ENCODE assay signal across 29 mouse cellular contexts in genomic region chr15:102910038-102910437, GRCm38 (mm10). TPM values are rescaled to one million over a fixed set of nuclear protein-coding genes. Genes with fewer than 3 reads are reported as not detected.
DNase-seq lines count a peak whose midpoint lies in the region; ATAC-seq and TF ChIP-seq lines count a peak whose summit lies in the region.
"Had no signal": no experiment of that assay in that cellular context is flagged by ENCODE, and none has a peak within 500 bp of the region (broad histone marks: within the 10 kb centered on the region; RNA-seq: fewer than 3 reads in every experiment).

No protein-coding gene starts in this region.

- 1% methylated on average over 18 of the region's 18 CpGs for WGBS in hindbrain, embryonic 11.5 days
- whole genome bisulfite sequencing in hindbrain, embryonic 14.5 days, result 2% methylated on average over 18 of the region's 18 CpGs
- under 1% methylated on average over 18 of the region's 18 CpGs for WGBS in limb, embryonic 13.5 days

- H3K4me2 ChIP-seq in hindbrain, embryonic 11.5 days (replicated peaks; ENCODE audit: low read depth, low read length), result no peak overlapping the region
- no peak overlapping the region for H3K4me2 ChIP-seq in hindbrain, embryonic 14.5 days (replicated peaks)
- peak overlapping the region; percentile 37 for H3K4me2 ChIP-seq in limb, embryonic 13.5 days (replicated peaks)
- H3K4me2 ChIP-seq: embryonic facial prominence, embryonic 12.5 days; forebrain, embryonic 15.5 days; liver, embryonic 12.5 days had no signal

- H3K4me1 ChIP-seq in hindbrain, embryonic 11.5 days (replicated peaks; ENCODE audit: control insufficient read depth, insufficient read depth, low read length), result no peaks in the 10 kb centered on the region
- no peaks in the 10 kb centered on the region for H3K4me1 ChIP-seq in hindbrain, embryonic 14.5 days (replicated peaks; ENCODE audit: control insufficient read depth, insufficient read depth, low read length)
- peaks cover 18% of the 10 kb centered on the region for H3K4me1 ChIP-seq in E14TG2a.4 (replicated peaks; ENCODE audit: low read depth, low read length)
- 0 out of 2 replicates have a peak, but pooled peaks cover 4% of the 10 kb centered on the region for H3K4me1 ChIP-seq in limb, embryonic 13.5 days
- H3K4me1 ChIP-seq: embryonic facial prominence, embryonic 12.5 days; forebrain, embryonic 15.5 days; liver, embryonic 12.5 days had no signal

- ATAC-seq in hindbrain, embryonic 11.5 days (ENCODE audit: low FRiP score), result no peak
- no peak for ATAC-seq in hindbrain, embryonic 14.5 days (ENCODE audit: low FRiP score)
- no peak for ATAC-seq in limb, embryonic 13.5 days (ENCODE audit: low FRiP score, low read depth)
- ATAC-seq: forebrain, embryonic 15.5 days; hindbrain, embryonic 16.5 days; liver, embryonic 12.5 days had no signal

- H3K36me3 ChIP-seq in hindbrain, embryonic 11.5 days (ENCODE audit: control insufficient read depth, insufficient read depth, low read length), result no peaks in the 10 kb centered on the region
- H3K36me3 ChIP-seq in hindbrain, embryonic 14.5 days (replicated peaks; ENCODE audit: control insufficient read depth, insufficient read depth), result no peaks in the 10 kb centered on the region
- H3K36me3 ChIP-seq in E14TG2a.4 (ENCODE audit: insufficient read depth, low read length), result no peaks in the 10 kb centered on the region
- H3K36me3 ChIP-seq in limb, embryonic 13.5 days, result no peaks in the 10 kb centered on the region
- H3K36me3 ChIP-seq: embryonic facial prominence, embryonic 12.5 days; forebrain, embryonic 15.5 days; G1E; liver, embryonic 12.5 days had no signal

- no peak overlapping the region for H3K4me3 ChIP-seq in hindbrain, embryonic 11.5 days (ENCODE audit: low read depth, low read length)
- no peak overlapping the region for H3K4me3 ChIP-seq in hindbrain, embryonic 14.5 days (replicated peaks; ENCODE audit: low read length)
- H3K4me3 ChIP-seq in E14TG2a.4 (replicated peaks; ENCODE audit: low read length), result peak overlapping the region; percentile 67
- H3K4me3 ChIP-seq in limb, embryonic 13.5 days, result 0 out of 2 replicates have a peak overlapping the region, but pooled peaks have one; percentile 1
- H3K4me3 ChIP-seq: embryonic facial prominence, embryonic 12.5 days; erythroblast, embryonic 14.5 days; forebrain, embryonic 15.5 days; liver, embryonic 12.5 days had no signal

- H3K9ac ChIP-seq in hindbrain, embryonic 11.5 days (ENCODE audit: low read depth, low read length), result no peak overlapping the region
- H3K9ac ChIP-seq in hindbrain, embryonic 14.5 days, result no peak overlapping the region
- H3K9ac ChIP-seq in limb, embryonic 13.5 days, result 0 out of 2 replicates have a peak overlapping the region, but pooled peaks have one; percentile 39
- H3K9ac ChIP-seq: embryonic facial prominence, embryonic 12.5 days; forebrain, embryonic 15.5 days; liver, embryonic 12.5 days had no signal

- H3K27ac ChIP-seq in hindbrain, embryonic 11.5 days (ENCODE audit: low read depth, low read length), result no peak overlapping the region
- H3K27ac ChIP-seq in hindbrain, embryonic 14.5 days, result no peak overlapping the region
- no peak overlapping the region for H3K27ac ChIP-seq in limb, embryonic 13.5 days
- H3K27ac ChIP-seq: embryonic facial prominence, embryonic 12.5 days; forebrain, embryonic 15.5 days; kidney, postnatal 0 days; liver, embryonic 12.5 days had no signal

- H3K27me3 ChIP-seq in hindbrain, embryonic 11.5 days (ENCODE audit: control insufficient read depth, insufficient read depth, low read length), result peaks cover 86% of the 10 kb centered on the region
- peaks cover 99% of the 10 kb centered on the region for H3K27me3 ChIP-seq in hindbrain, embryonic 14.5 days (ENCODE audit: control insufficient read depth, insufficient read depth, low read length)
- H3K27me3 ChIP-seq in E14TG2a.4 (ENCODE audit: insufficient read depth, low read length), result peaks cover 85% of the 10 kb centered on the region
- H3K27me3 ChIP-seq in limb, embryonic 13.5 days, result peaks cover 92% of the 10 kb centered on the region

- peak; percentile 54 for DNase-seq in hindbrain, embryonic 11.5 days (ENCODE audit: low spot score)
- no peak for DNase-seq in hindbrain, embryonic 14.5 days (ENCODE audit: low spot score)
- peak; percentile 57 for DNase-seq in ES-CJ7 (ENCODE audit: low read depth, low spot score)
- no peak for DNase-seq in adrenal gland, adult 2 months
- no peak for DNase-seq in layer of hippocampus, postnatal 14 days (ENCODE audit: low spot score in 2 of 2)
- DNase-seq: adrenal gland, postnatal 25 days; cerebellum, adult 11-12 months; cerebellum, postnatal 14 days; gastrocnemius, postnatal 25 days; heart, postnatal 10 days; kidney, adult 11 months; lung, adult 2 months; right cerebral cortex, postnatal 14 days; thymus, adult 2 months had no signal

- no peaks in the 10 kb centered on the region for H3K9me3 ChIP-seq in hindbrain, embryonic 11.5 days (ENCODE audit: control insufficient read depth, low read length)
- no peaks in the 10 kb centered on the region for H3K9me3 ChIP-seq in hindbrain, embryonic 14.5 days (ENCODE audit: control insufficient read depth, low read length)
- H3K9me3 ChIP-seq in E14TG2a.4 (ENCODE audit: low read length), result no peaks in the 10 kb centered on the region
- no peaks in the 10 kb centered on the region for H3K9me3 ChIP-seq in limb, embryonic 13.5 days
- H3K9me3 ChIP-seq: embryonic facial prominence, embryonic 12.5 days; forebrain, embryonic 15.5 days; G1E; liver, embryonic 12.5 days had no signal

- TF ChIP-seq CTCF in E14TG2a.4 (conservative IDR thresholded peaks at IDR 0.05; ENCODE audit: low read length), result no peak

RNA-seq across cellular contexts. Expression of gene Hoxc13, which starts 10.9 kb away (rescaled TPM):
- polyA plus RNA-seq in hindbrain, embryonic 11.5 days (2014; fragmentation: Nextera tagmentation; extraction: Ambion mirVana), result 0.11 and 0.48 TPM in 2 replicates
- polyA plus RNA-seq in hindbrain, embryonic 14.5 days (2014; fragmentation: Nextera tagmentation; extraction: Ambion mirVana), result not detected in 2 replicates
- polyA plus RNA-seq in limb, embryonic 13.5 days (2015; fragmentation: Nextera tagmentation; extraction: Ambion mirVana), result 2.9 and 3.8 TPM in 2 replicates
- total RNA-seq in adrenal gland, adult 2 months (2021), result not detected
- polyA plus RNA-seq in adrenal gland, adult 2 months (2012; rRNA removed), result not detected in 2 replicates
- not detected for total RNA-seq in layer of hippocampus, postnatal 14 days (2021)
- total RNA-seq: adrenal gland, postnatal 25 days; G1E; gastrocnemius, postnatal 25 days; heart, adult 8-10 months; heart, postnatal 10 days; layer of hippocampus, adult 18-20 months; left cerebral cortex, postnatal 25 days; megakaryocyte-erythroid progenitor cell, adult 5-6 weeks had no signal
- polyA plus RNA-seq: erythroblast, embryonic 14.5 days; forebrain, embryonic 15.5 days; G1E; hindbrain, embryonic 16.5 days; liver, embryonic 12.5 days; lung, adult 2 months; spleen, adult 2 months; stomach, embryonic 14.5 days; thymus, adult 2 months had no signal

RNA-seq across cellular contexts. Expression of gene Hoxc12, which starts 26.5 kb away (rescaled TPM):
- polyA plus RNA-seq in hindbrain, embryonic 11.5 days (2014; fragmentation: Nextera tagmentation; extraction: Ambion mirVana), result not detected in 2 replicates
- not detected in 2 replicates for polyA plus RNA-seq in hindbrain, embryonic 14.5 days (2014; fragmentation: Nextera tagmentation; extraction: Ambion mirVana)
- 2.8 and 3.1 TPM in 2 replicates for polyA plus RNA-seq in limb, embryonic 13.5 days (2015; fragmentation: Nextera tagmentation; extraction: Ambion mirVana)
- not detected for total RNA-seq in adrenal gland, adult 2 months (2021)
- not detected in 2 replicates for polyA plus RNA-seq in adrenal gland, adult 2 months (2012; rRNA removed)
- not detected for total RNA-seq in layer of hippocampus, postnatal 14 days (2021)
- total RNA-seq: adrenal gland, postnatal 25 days; G1E; gastrocnemius, postnatal 25 days; heart, adult 8-10 months; heart, postnatal 10 days; layer of hippocampus, adult 18-20 months; left cerebral cortex, postnatal 25 days; megakaryocyte-erythroid progenitor cell, adult 5-6 weeks had no signal
- polyA plus RNA-seq: embryonic facial prominence, embryonic 12.5 days; erythroblast, embryonic 14.5 days; forebrain, embryonic 15.5 days; G1E; hindbrain, embryonic 16.5 days; kidney, postnatal 0 days; liver, embryonic 12.5 days; lung, adult 2 months; spleen, adult 2 months; stomach, embryonic 14.5 days; thymus, adult 2 months had no signal

RNA-seq across cellular contexts. Expression of gene Hoxc11, which starts 44.2 kb away (rescaled TPM):
- not detected in 2 replicates for polyA plus RNA-seq in hindbrain, embryonic 11.5 days (2014; fragmentation: Nextera tagmentation; extraction: Ambion mirVana)
- polyA plus RNA-seq in hindbrain, embryonic 14.5 days (2014; fragmentation: Nextera tagmentation; extraction: Ambion mirVana), result not detected in 2 replicates
- 2.1 and 2.6 TPM in 2 replicates for polyA plus RNA-seq in limb, embryonic 13.5 days (2015; fragmentation: Nextera tagmentation; extraction: Ambion mirVana)
- not detected for total RNA-seq in adrenal gland, adult 2 months (2021)
- polyA plus RNA-seq in adrenal gland, adult 2 months (2012; rRNA removed), result not detected in 2 replicates
- not detected for total RNA-seq in layer of hippocampus, postnatal 14 days (2021)
- total RNA-seq: adrenal gland, postnatal 25 days; heart, adult 8-10 months; heart, postnatal 10 days; layer of hippocampus, adult 18-20 months; left cerebral cortex, postnatal 25 days; megakaryocyte-erythroid progenitor cell, adult 5-6 weeks had no signal
- polyA plus RNA-seq: embryonic facial prominence, embryonic 12.5 days; erythroblast, embryonic 14.5 days; forebrain, embryonic 15.5 days; G1E; hindbrain, embryonic 16.5 days; liver, embryonic 12.5 days; lung, adult 2 months; spleen, adult 2 months; stomach, embryonic 14.5 days had no signal

RNA-seq across cellular contexts. Expression of gene Hoxc10, which starts 56.6 kb away (rescaled TPM):
- polyA plus RNA-seq in hindbrain, embryonic 11.5 days (2014; fragmentation: Nextera tagmentation; extraction: Ambion mirVana), result not detected in 2 replicates
- polyA plus RNA-seq in hindbrain, embryonic 14.5 days (2014; fragmentation: Nextera tagmentation; extraction: Ambion mirVana), result not detected in 2 replicates
- 11.0 and 11.3 TPM in 2 replicates for polyA plus RNA-seq in limb, embryonic 13.5 days (2015; fragmentation: Nextera tagmentation; extraction: Ambion mirVana)
- under 1 TPM; 0.31 to 0.43 TPM for total RNA-seq in adrenal gland, adult 2 months (2021)
- 0.10 TPM in 1 of 2 replicates, not detected in the other for polyA plus RNA-seq in adrenal gland, adult 2 months (2012; rRNA removed)
- total RNA-seq in layer of hippocampus, postnatal 14 days (2021), result not detected
- total RNA-seq: heart, adult 8-10 months; heart, postnatal 10 days; layer of hippocampus, adult 18-20 months; left cerebral cortex, postnatal 25 days; megakaryocyte-erythroid progenitor cell, adult 5-6 weeks had no signal
- polyA plus RNA-seq: embryonic facial prominence, embryonic 12.5 days; erythroblast, embryonic 14.5 days; forebrain, embryonic 15.5 days; hindbrain, embryonic 16.5 days; liver, embryonic 12.5 days; lung, adult 2 months; spleen, adult 2 months; stomach, embryonic 14.5 days had no signal

RNA-seq across cellular contexts. Expression of gene Hoxc5, which starts 57.2 kb away (rescaled TPM):
- 21.0 and 21.6 TPM in 2 replicates for polyA plus RNA-seq in hindbrain, embryonic 11.5 days (2014; fragmentation: Nextera tagmentation; extraction: Ambion mirVana)
- polyA plus RNA-seq in hindbrain, embryonic 14.5 days (2014; fragmentation: Nextera tagmentation; extraction: Ambion mirVana), result 25.0 and 32.2 TPM in 2 replicates
- polyA plus RNA-seq in limb, embryonic 13.5 days (2015; fragmentation: Nextera tagmentation; extraction: Ambion mirVana), result 5.2 and 6.7 TPM in 2 replicates
- total RNA-seq in adrenal gland, adult 2 months (2021), result 10 to 100 TPM in 1 of 2 experiments, 1 to 10 TPM in 1; 6.7 to 10.3 TPM
- 7.0 and 7.5 TPM in 2 replicates for polyA plus RNA-seq in adrenal gland, adult 2 months (2012; rRNA removed)
- total RNA-seq in layer of hippocampus, postnatal 14 days (2021), result not detected
- total RNA-seq: layer of hippocampus, adult 18-20 months; left cerebral cortex, postnatal 25 days; megakaryocyte-erythroid progenitor cell, adult 5-6 weeks had no signal
- polyA plus RNA-seq: erythroblast, embryonic 14.5 days; forebrain, embryonic 15.5 days had no signal

Comparison
In these comparisons a context has a peak if more than half of its experiments do, and no peak if none do; other contexts are left out.
1. DNase-seq: peak in hindbrain, embryonic 11.5 days (single experiment) and ES-CJ7 (single experiment); none in hindbrain, embryonic 14.5 days (single experiment), adrenal gland, adult 2 months (single experiment) and layer of hippocampus, postnatal 14 days (0 of 2).
2. H3K4me3 ChIP-seq: peak in E14TG2a.4 (single experiment) and limb, embryonic 13.5 days (single experiment); none in hindbrain, embryonic 11.5 days (single experiment) and hindbrain, embryonic 14.5 days (single experiment).